Mouse (Mus musculus) brain, embryonic 18.5 days (tissue): ENCODE measurements around the gene Xrcc5.

Experiments
- DNase-seq: peaks from one replicate; pipeline ENCODE4 v3.0.0-alpha.2; 2012; ENCODE audit warnings: low read depth, low spot score

Xrcc5 gene

GRCm38 (mm10) chr1:72307317-72307798 lies at the start of gene Xrcc5:
TSS of gene Xrcc5 (plus strand) at chr1:72307421.
- peak; percentile 93 for DNase-seq

- no peak for DNase-seq
Observed at GRCm38 (mm10) chr1:72263099-72263498, 44.1 kb upstream of the Xrcc5 start.

- no peak for DNase-seq
Observed at GRCm38 (mm10) chr1:72278085-72278484, 29.1 kb upstream of the Xrcc5 start.

- no peak for DNase-seq
Observed at GRCm38 (mm10) chr1:72282604-72283003, 24.6 kb upstream of the Xrcc5 start.

- DNase-seq = peak; percentile 84
Observed at GRCm38 (mm10) chr1:72283992-72284485, 23.2 kb upstream of the Xrcc5 start, which contains the start of the genes Pecr and Tmem169. TSS of gene Pecr (minus strand) at chr1:72284314. TSS of gene Tmem169 (plus strand) at chr1:72284369.

GRCm38 (mm10) chr1:72284539-72284938 lies 22.7 kb upstream of the Xrcc5 start:
- no peak for DNase-seq

GRCm38 (mm10) chr1:72286904-72287303 lies 20.3 kb upstream of the Xrcc5 start:
- DNase-seq = no peak

- DNase-seq = no peak
Observed at GRCm38 (mm10) chr1:72287893-72288292, 19.3 kb upstream of the Xrcc5 start.

DNA sequence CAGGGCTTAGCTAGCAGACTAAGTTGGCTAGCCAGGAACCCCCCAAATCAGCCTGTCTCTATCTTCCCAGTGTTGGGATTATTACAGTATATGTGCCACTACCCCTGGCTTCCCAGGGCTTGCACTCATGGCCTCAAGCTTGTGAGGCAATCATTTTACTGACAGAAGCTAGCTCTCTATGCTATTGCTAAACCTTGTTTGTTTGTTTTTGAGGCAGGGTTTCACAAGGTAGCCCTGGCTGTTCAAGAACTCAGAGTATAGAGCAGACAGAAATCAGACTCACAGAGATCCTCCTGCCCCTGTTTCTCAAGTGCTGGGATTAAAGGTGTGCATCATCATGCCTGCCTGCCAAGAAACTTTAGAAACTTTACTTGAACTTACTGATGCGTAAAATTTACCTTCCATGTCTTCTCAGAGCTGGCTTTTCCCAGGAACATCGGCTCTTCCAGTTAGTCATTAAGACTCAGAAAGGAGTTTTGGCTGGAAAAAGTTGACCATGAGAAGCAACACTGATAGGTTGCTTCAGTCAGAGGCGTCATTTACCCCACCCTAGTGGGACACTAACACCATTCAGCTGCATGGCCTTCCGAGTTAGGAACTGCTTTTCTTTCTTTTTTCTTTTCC lies 18.6 kb upstream of the Xrcc5 start:
- no peak for DNase-seq

- DNase-seq = no peak
Observed at GRCm38 (mm10) chr1:72290896-72291295, 16.3 kb upstream of the Xrcc5 start.

DNA sequence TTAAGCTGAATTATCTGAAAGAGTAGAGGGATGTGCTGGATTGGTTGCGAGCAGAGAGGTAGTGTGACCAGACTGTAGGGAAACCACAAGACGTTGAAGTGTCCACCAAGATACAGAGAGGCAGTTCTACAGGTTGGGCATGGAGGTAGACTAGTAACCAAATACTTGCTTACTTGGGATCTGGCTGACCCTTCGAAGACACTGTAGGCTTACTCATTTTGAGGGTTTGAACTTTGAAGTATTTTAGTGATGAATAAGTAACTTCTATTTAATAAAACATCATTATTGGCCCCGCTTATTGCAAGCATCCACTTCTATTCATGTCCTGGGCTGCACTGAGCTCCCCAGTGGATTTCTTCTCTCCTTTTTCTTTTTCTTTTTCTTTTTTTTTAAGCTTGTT lies 15.8 kb upstream of the Xrcc5 start:
- DNase-seq = no peak

DNA sequence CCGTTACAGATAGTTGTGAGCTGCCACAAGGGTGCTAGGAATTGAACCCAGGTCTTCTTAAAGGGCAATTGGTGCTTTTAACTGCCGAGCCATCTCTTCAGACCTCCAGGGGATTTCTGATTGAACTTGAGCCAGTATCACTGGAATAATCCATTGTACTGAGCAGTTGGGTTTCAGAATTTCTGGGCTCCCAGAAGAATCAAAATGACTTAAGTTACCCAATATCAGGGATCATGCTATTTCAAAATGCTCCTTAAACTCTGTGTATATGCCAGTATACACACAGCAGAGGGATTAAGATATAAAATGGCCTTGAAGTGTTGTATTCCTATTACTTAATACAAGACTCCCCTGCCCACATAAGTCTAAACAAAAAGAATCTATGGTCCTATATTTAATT lies 15.3 kb upstream of the Xrcc5 start:
- DNase-seq = no peak

- DNase-seq = no peak
Observed at GRCm38 (mm10) chr1:72293869-72294663, 13.2 kb upstream of the Xrcc5 start.

GRCm38 (mm10) chr1:72295746-72296145 lies 11.5 kb upstream of the Xrcc5 start:
- DNase-seq = no peak

- no peak for DNase-seq
Observed at GRCm38 (mm10) chr1:72301845-72302244, 5.4 kb upstream of the Xrcc5 start.

DNA sequence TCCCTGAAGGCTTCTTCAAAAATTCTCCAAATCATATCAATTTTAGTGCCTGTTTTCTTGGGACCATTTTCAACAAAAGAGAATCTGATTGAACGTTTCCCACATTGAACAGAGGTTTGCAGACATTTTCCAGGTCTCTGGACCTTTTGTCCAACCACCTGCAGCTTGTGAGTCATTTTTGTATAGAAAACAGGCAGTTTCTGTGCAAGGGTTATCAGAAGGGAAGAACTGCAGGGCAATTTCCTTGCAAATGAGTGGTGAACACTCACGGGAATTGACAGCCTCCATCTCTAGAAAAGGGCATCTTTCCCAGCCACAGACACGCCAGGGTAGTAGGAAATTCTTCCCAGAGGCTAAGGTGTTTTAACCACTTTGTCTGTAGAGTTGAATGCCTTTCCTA lies 980 bp upstream of the Xrcc5 start:
- DNase-seq = no peak

GRCm38 (mm10) chr1:72306679-72307181 lies 491 bp upstream of the Xrcc5 start:
- DNase-seq = no peak

DNA sequence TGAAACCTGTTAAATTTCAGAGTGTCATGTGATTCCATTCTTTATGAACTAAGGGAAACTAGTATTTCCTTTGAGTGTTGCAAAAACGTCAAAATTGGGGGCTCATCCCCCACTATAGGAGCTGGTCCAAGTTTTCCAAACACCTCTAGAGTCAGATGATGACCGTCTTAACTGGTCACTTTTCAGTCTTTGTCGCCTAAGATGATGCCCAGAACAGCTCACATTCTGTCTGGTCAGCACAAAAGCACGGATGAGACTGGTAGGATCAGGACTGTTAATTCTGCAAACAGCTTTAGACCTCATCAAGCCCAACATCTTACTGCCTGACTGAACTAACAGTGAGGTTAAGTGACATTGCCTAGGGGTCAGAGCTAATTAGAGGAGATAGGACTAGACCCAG lies 1.7 kb downstream of the Xrcc5 start:
- DNase-seq = no peak

- no peak for DNase-seq
Observed at GRCm38 (mm10) chr1:72309744-72310424, 2.7 kb downstream of the Xrcc5 start.

DNA sequence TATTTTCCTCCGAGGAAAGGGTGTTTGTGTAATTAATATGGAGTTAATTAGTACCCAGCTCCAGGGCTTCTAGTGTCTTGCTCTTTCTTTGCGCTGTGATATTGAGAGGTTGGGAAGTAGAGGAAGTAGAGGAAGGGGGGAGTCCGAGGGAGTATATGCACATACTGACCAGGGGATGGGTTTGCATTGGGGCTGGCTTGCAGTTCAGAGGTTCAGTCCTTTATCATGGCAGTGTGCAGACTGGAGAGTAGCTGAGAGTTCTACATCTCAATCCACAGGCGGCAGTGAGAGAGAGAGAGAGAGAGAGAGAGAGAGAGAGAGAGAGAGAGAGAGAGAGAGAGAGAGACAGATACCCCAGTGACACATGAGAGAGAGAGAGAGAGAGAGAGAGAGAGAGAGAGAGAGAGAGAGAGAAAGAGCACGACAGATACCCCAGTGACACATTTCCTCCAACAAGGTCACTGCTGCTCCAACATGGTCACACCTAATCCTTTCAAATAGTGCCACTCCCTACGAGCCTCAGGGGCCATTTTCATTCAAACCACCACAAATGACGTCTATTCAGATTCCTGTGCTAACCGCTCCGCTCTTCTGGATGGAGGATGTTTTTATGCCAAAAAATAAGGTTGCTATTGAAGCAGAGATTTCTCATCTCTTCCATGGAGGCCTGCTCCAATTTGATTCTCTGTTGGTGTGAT lies 5.6 kb downstream of the Xrcc5 start:
- no peak for DNase-seq

DNA sequence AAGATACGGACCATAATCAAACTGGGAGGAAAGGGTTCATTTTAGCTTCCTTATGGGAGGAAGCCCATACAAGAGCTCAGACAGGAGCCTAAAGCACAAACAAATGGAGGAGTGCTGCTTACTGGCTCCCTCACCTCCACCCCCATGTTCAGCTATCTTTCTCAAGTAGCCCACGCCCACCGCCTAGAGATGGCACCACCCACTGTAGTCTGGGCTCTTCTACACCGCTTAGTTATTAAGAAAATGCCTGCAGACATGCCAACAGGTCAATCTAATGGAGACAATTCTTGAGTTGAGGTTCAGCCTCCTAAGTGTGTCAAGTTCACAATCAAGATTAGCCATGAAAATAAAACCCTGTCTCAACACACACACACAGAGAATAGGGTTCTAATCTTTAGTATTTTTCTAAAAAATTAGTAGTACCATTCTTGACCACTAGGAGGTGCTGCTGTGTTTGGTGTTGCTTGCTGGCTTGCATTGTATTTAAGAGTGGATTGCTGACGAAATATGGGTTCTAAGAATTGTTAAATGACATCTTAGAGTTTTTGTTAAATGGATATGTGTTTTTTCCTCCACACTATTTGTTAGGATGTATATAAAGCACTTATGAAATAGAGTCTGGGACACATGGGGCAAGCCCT lies 6.3 kb downstream of the Xrcc5 start:
- DNase-seq = no peak
